Mouse (Mus musculus) kidney, adult 2 months (tissue): ENCODE results near the gene Pdzd2.

Experiments used
- CTCF ChIP-seq: fragments of 200-500 bp; conservative IDR thresholded peaks from 2 replicates; pipeline ENCODE4 v1.5.1; 2011; ENCODE audit warnings: low read depth, mild to moderate bottlenecking, control low read depth, low read length, moderate library complexity, mixed read lengths; ENCODE audit not compliant: insufficient read depth, insufficient read length
- POLR2A ChIP-seq: fragments of 200-500 bp; IDR thresholded peaks from one replicate; pipeline ENCODE4 v1.6.1; 2011; ENCODE audit warnings: low read depth, low read length, control low read depth

DNA sequence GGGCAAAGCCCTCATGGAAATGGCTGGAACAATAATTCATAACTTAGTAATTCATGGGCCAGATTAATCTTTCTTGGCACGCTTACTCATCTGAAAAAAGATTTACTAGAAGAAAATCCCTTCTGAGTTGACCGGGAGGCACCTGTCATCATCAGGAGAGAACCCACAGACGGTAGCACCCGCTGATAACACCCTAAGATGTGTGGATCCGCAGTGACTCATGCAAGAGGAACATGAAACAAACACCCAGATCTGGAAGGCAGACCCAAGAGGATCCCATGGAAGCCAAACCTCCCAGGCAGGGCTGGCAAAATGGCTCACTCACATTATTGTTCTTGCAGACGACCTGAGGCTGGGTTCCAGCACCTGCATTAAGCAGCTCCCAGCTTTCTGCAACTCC is 325.0 kb downstream of the Pdzd2 start:
- no peak for TF ChIP-seq POLR2A
- no peak for TF ChIP-seq CTCF
